Mouse (Mus musculus): ENCODE measurements at regions not wholly inside any gene's neighbourhood (a gene's known extent, or its start where the extent isn't known, plus 50 kb on each side); places are given as distances from the start of the nearest gene placed in this dataset.
A peak's percentile ranks its signal among the peaks of the same experiment; 100 is the strongest.

DNA sequence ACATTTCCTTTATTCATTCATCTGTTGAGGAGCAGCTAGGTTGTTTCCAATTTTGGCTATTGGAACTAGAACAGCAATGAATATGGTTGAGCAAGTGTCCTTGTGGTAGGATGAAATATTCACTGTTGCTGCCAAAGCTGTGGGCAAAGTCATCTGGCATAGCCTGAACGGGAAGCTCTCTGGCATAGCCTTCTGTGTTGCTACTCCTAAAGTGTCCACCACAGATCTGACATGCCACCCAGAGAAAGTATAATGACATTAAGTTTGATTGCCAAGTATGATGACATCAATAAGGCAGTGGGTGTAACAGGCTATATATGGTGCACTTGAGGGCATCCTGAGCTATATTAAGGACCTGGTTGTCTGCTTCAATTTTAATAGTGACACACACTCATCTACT is 113.7 kb upstream of the Adamts5 start:
- Histone ChIP-seq H3K9ac (replicated peaks; ENCODE audit: low read length) (no peak overlapping the region), H3K36me3 (replicated peaks; ENCODE audit: control insufficient read depth, insufficient read depth, low read depth, low read length) (no peaks in the 10 kb centered on the region), H3K4me2 (ENCODE audit: low read depth, low read length) (no peak overlapping the region), H3K4me3 (ENCODE audit: low read depth, low read length) (no peak overlapping the region), H3K27ac (replicated peaks; ENCODE audit: low read depth, low read length) (no peak overlapping the region), H3K4me1 (ENCODE audit: control insufficient read depth, insufficient read depth, low read length) (no peaks in the 10 kb centered on the region), H3K9me3 (replicated peaks; ENCODE audit: control insufficient read depth, low read length) (no peaks in the 10 kb centered on the region), H3K27me3 (ENCODE audit: control insufficient read depth, insufficient read depth, low read length) (no peaks in the 10 kb centered on the region)
- DNase-seq (ENCODE audit: low spot score): no peak
- WGBS: 86% methylated on average over 1 of the region's 1 CpGs
- ATAC-seq (replicated peaks; ENCODE audit: insufficient number of reproducible peaks, low FRiP score, low TSS enrichment, low read depth): no peak

DNA sequence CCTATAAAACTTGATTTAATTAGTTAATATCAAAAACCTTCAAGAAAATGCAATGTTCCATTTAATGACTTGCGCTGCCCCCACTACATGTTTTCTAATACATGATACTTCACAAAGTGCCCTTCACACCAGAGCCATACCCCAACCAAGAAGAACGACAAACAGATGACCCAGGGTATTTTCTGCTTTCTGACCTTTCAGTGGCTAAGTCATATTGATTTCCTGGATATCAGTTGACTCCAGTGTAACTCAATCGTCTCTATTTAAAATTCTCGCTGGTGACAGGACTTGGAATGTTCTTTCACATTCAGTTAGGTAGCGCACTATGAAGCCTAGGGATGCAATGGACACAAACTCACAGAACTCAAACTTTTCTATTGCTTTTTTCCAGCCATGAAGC is 109.4 kb upstream of the Adamts5 start:
- Histone ChIP-seq H3K36me3 (replicated peaks; ENCODE audit: control insufficient read depth, insufficient read depth, low read depth, low read length) (no peaks in the 10 kb centered on the region), H3K27ac (replicated peaks; ENCODE audit: low read depth, low read length) (no peak overlapping the region), H3K9me3 (replicated peaks; ENCODE audit: control insufficient read depth, low read length) (no peaks in the 10 kb centered on the region), H3K4me3 (ENCODE audit: low read depth, low read length) (no peak overlapping the region), H3K4me2 (ENCODE audit: low read depth, low read length) (no peak overlapping the region), H3K27me3 (ENCODE audit: control insufficient read depth, insufficient read depth, low read length) (no peaks in the 10 kb centered on the region), H3K9ac (replicated peaks; ENCODE audit: low read length) (no peak overlapping the region), H3K4me1 (ENCODE audit: control insufficient read depth, insufficient read depth, low read length) (no peaks in the 10 kb centered on the region)
- ATAC-seq (replicated peaks; ENCODE audit: insufficient number of reproducible peaks, low FRiP score, low TSS enrichment, low read depth): no peak
- no peak for DNase-seq (ENCODE audit: low spot score)
- WGBS: 55% methylated on average over 5 of the region's 5 CpGs

DNA sequence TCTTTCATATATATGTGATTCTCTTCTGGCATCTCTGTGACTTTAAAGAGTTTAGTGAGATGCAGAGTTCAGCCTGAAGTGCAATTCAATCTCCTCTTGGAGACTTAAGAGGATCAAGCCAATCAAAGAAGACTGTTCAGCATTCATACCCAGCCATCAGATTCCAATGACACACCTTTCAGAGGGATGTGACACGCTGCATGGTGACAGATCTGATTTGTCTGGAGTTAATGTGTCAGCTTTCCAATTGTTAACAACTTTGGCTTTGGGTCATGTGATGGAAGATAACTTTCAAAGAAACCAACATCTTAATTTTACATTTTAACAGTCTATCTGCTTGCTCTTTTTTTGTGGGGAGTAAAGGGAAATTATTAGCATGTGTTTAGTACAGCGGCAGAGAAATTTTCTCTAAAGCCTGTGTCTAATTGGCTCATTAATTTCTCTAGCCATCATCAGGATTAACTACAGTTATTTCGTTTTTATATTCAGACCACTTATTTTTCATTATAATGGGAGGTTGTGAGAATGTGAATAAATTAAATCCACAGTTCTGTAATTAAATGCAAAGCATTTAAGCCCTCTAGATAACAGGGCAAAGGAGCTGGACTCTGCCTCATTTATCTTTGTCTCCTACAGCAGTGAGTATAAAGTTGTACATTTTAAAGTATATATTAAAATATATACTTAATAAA is 108.2 kb upstream of the Adamts5 start:
- 51% methylated on average over 3 of the region's 3 CpGs for WGBS
- H3K4me1 ChIP-seq (ENCODE audit: control insufficient read depth, insufficient read depth, low read length): no peaks in the 10 kb centered on the region
- ATAC-seq (replicated peaks; ENCODE audit: insufficient number of reproducible peaks, low FRiP score, low TSS enrichment, low read depth): no peak
- H3K9ac ChIP-seq (replicated peaks; ENCODE audit: low read length): no peak overlapping the region
- H3K4me3 ChIP-seq (ENCODE audit: low read depth, low read length): no peak overlapping the region
- H3K27me3 ChIP-seq (ENCODE audit: control insufficient read depth, insufficient read depth, low read length): no peaks in the 10 kb centered on the region
- no peaks in the 10 kb centered on the region for H3K9me3 ChIP-seq (replicated peaks; ENCODE audit: control insufficient read depth, low read length)
- H3K4me2 ChIP-seq (ENCODE audit: low read depth, low read length): no peak overlapping the region
- no peak overlapping the region for H3K27ac ChIP-seq (replicated peaks; ENCODE audit: low read depth, low read length)
- H3K36me3 ChIP-seq (replicated peaks; ENCODE audit: control insufficient read depth, insufficient read depth, low read depth, low read length): no peaks in the 10 kb centered on the region
- DNase-seq (ENCODE audit: low spot score): no peak

GRCm38 (mm10) chr16:86007799-86008198 is 106.2 kb upstream of the Adamts5 start:
- Histone ChIP-seq H3K9ac (replicated peaks; ENCODE audit: low read length) (no peak overlapping the region), H3K4me2 (ENCODE audit: low read depth, low read length) (no peak overlapping the region), H3K27ac (replicated peaks; ENCODE audit: low read depth, low read length) (no peak overlapping the region), H3K36me3 (replicated peaks; ENCODE audit: control insufficient read depth, insufficient read depth, low read depth, low read length) (no peaks in the 10 kb centered on the region), H3K4me1 (ENCODE audit: control insufficient read depth, insufficient read depth, low read length) (no peaks in the 10 kb centered on the region), H3K4me3 (ENCODE audit: low read depth, low read length) (no peak overlapping the region), H3K9me3 (replicated peaks; ENCODE audit: control insufficient read depth, low read length) (no peaks in the 10 kb centered on the region), H3K27me3 (ENCODE audit: control insufficient read depth, insufficient read depth, low read length) (no peaks in the 10 kb centered on the region)
- WGBS: 83% methylated on average over 1 of the region's 1 CpGs
- DNase-seq (ENCODE audit: low spot score) (no peak), ATAC-seq (replicated peaks; ENCODE audit: insufficient number of reproducible peaks, low FRiP score, low TSS enrichment, low read depth) (no peak)

- Histone ChIP-seq H3K9ac (replicated peaks; ENCODE audit: low read length) (no peak overlapping the region), H3K4me3 (ENCODE audit: low read depth, low read length) (no peak overlapping the region), H3K36me3 (replicated peaks; ENCODE audit: control insufficient read depth, insufficient read depth, low read depth, low read length) (no peaks in the 10 kb centered on the region), H3K9me3 (replicated peaks; ENCODE audit: control insufficient read depth, low read length) (no peaks in the 10 kb centered on the region), H3K4me1 (ENCODE audit: control insufficient read depth, insufficient read depth, low read length) (no peaks in the 10 kb centered on the region), H3K27ac (replicated peaks; ENCODE audit: low read depth, low read length) (no peak overlapping the region), H3K4me2 (ENCODE audit: low read depth, low read length) (no peak overlapping the region), H3K27me3 (ENCODE audit: control insufficient read depth, insufficient read depth, low read length) (no peaks in the 10 kb centered on the region)
- DNase-seq (ENCODE audit: low spot score) (no peak), ATAC-seq (replicated peaks; ENCODE audit: insufficient number of reproducible peaks, low FRiP score, low TSS enrichment, low read depth) (no peak)
- WGBS: 93% methylated on average over 1 of the region's 1 CpGs
Measured at GRCm38 (mm10) chr16:86000846-86001245, 99.2 kb upstream of the Adamts5 start.

DNA sequence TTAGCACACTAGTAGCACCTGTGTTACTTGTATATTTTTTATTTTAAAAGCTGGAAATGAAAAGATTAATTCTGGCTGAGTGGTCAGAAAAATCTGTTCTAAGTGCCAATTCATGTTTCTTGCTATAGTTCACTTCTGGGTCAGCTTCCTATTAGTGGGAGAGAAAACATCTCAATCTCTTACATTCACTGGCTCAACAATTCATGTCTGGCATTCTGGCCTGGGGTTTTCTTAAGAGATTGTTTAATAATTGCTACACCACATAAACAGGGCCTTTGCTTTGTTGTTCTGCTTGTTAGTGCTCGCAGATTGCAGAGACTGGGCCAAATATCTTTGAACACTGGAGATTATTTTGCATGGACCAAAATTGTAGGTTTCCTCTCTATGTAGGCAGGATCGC is 84.2 kb upstream of the Adamts5 start:
- H3K9ac ChIP-seq (replicated peaks; ENCODE audit: low read length): no peak overlapping the region
- DNase-seq (ENCODE audit: low spot score) (no peak), ATAC-seq (replicated peaks; ENCODE audit: insufficient number of reproducible peaks, low FRiP score, low TSS enrichment, low read depth) (no peak)
- H3K27ac ChIP-seq (replicated peaks; ENCODE audit: low read depth, low read length): no peak overlapping the region
- no peaks in the 10 kb centered on the region for H3K9me3 ChIP-seq (replicated peaks; ENCODE audit: control insufficient read depth, low read length)
- 74% methylated on average over 2 of the region's 2 CpGs for WGBS
- no peaks in the 10 kb centered on the region for H3K27me3 ChIP-seq (ENCODE audit: control insufficient read depth, insufficient read depth, low read length)
- no peaks in the 10 kb centered on the region for H3K4me1 ChIP-seq (ENCODE audit: control insufficient read depth, insufficient read depth, low read length)
- no peak overlapping the region for H3K4me3 ChIP-seq (ENCODE audit: low read depth, low read length)
- no peaks in the 10 kb centered on the region for H3K36me3 ChIP-seq (replicated peaks; ENCODE audit: control insufficient read depth, insufficient read depth, low read depth, low read length)
- no peak overlapping the region for H3K4me2 ChIP-seq (ENCODE audit: low read depth, low read length)

GRCm38 (mm10) chr16:85977102-85977501 is 75.5 kb upstream of the Adamts5 start:
- no peak overlapping the region for H3K4me3 ChIP-seq (ENCODE audit: low read depth, low read length)
- no peak overlapping the region for H3K27ac ChIP-seq (replicated peaks; ENCODE audit: low read depth, low read length)
- no peaks in the 10 kb centered on the region for H3K36me3 ChIP-seq (replicated peaks; ENCODE audit: control insufficient read depth, insufficient read depth, low read depth, low read length)
- H3K9ac ChIP-seq (replicated peaks; ENCODE audit: low read length): no peak overlapping the region
- no peaks in the 10 kb centered on the region for H3K9me3 ChIP-seq (replicated peaks; ENCODE audit: control insufficient read depth, low read length)
- WGBS: 73% methylated on average over 2 of the region's 2 CpGs
- no peaks in the 10 kb centered on the region for H3K27me3 ChIP-seq (ENCODE audit: control insufficient read depth, insufficient read depth, low read length)
- no peaks in the 10 kb centered on the region for H3K4me1 ChIP-seq (ENCODE audit: control insufficient read depth, insufficient read depth, low read length)
- DNase-seq (ENCODE audit: low spot score) (no peak), ATAC-seq (replicated peaks; ENCODE audit: insufficient number of reproducible peaks, low FRiP score, low TSS enrichment, low read depth) (no peak)
- H3K4me2 ChIP-seq (ENCODE audit: low read depth, low read length): no peak overlapping the region

DNA sequence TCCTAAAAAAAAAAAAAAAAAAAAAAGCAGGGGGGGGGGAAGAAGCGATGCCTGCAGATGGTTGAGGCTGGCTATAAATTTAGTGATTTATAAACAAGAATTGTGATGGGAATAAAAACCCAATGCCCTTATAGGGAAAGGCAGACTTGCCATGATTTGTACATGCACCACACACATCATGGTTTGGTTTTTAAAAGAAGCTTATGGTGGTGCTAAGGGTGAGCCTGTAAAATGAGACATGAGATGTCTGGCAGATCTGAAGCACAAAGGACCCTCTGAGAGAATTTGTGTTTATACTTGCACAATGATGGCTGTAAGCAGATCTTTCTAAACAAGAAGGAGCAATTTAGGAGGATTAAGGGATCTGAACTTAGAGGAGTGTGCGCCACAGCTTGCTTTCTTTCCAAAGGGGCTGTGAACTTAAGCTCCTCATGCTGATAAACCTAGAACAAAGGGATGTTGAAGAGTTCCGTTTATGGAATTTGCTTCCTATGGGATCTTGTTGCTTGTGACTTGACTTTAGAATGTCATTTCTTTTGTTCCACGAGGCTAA is 65.3 kb upstream of the Adamts5 start:
- H3K4me3 ChIP-seq (ENCODE audit: low read depth, low read length): no peak overlapping the region
- H3K4me2 ChIP-seq (ENCODE audit: low read depth, low read length): no peak overlapping the region
- WGBS: 39% methylated on average over 4 of the region's 4 CpGs
- no peaks in the 10 kb centered on the region for H3K4me1 ChIP-seq (ENCODE audit: control insufficient read depth, insufficient read depth, low read length)
- DNase-seq (ENCODE audit: low spot score): peak; percentile 61
- no peaks in the 10 kb centered on the region for H3K9me3 ChIP-seq (replicated peaks; ENCODE audit: control insufficient read depth, low read length)
- H3K36me3 ChIP-seq (replicated peaks; ENCODE audit: control insufficient read depth, insufficient read depth, low read depth, low read length): no peaks in the 10 kb centered on the region
- no peak for ATAC-seq (replicated peaks; ENCODE audit: insufficient number of reproducible peaks, low FRiP score, low TSS enrichment, low read depth)
- H3K27me3 ChIP-seq (ENCODE audit: control insufficient read depth, insufficient read depth, low read length): no peaks in the 10 kb centered on the region
- no peak overlapping the region for H3K27ac ChIP-seq (replicated peaks; ENCODE audit: low read depth, low read length)
- H3K9ac ChIP-seq (replicated peaks; ENCODE audit: low read length): no peak overlapping the region
